Mouse (Mus musculus): Measurements from ENCODE around the gene Josd1. TPM values are rescaled to one million over a fixed set of nuclear protein-coding genes. Genes with fewer than 3 reads are reported as not detected.

Gene Josd1
- polyA plus RNA-seq, 1 experiment = not detected

GRCm38 (mm10) chr15:79670972-79671299 is 16.8 kb downstream of the Josd1 start:
- peaks cover 18% of the 10 kb centered on the region for H3K4me1 ChIP-seq (ENCODE audit: control insufficient read depth, insufficient read depth, low read length)
- under 1% methylated on average over 37 of the region's 37 CpGs for WGBS
- TF ChIP-seq CTCF (IDR thresholded peaks at IDR 0.05; ENCODE audit: insufficient read depth, low read depth, low read length) (no peak), POLR2A (IDR thresholded peaks at IDR 0.05; ENCODE audit: insufficient read depth, low read depth, low read length) (no peak)
- H3K27ac ChIP-seq (ENCODE audit: insufficient read depth, low read depth, low read length) = no peak overlapping the region; the same call in 1 of the 2 replicates
- peak overlapping the region; percentile 77 for H3K4me3 ChIP-seq (ENCODE audit: insufficient read depth, low read depth, low read length)

- H3K4me3 ChIP-seq (ENCODE audit: insufficient read depth, low read depth, low read length) = peak within 1 kb of the TSS; percentile 77
- H3K4me1 ChIP-seq (ENCODE audit: control insufficient read depth, insufficient read depth, low read length) = peaks cover 18% of the 10 kb centered on the region
- TF ChIP-seq CTCF (IDR thresholded peaks at IDR 0.05; ENCODE audit: insufficient read depth, low read depth, low read length) (peak; percentile 38; the same call in 1 of the 2 replicates), POLR2A (IDR thresholded peaks at IDR 0.05; ENCODE audit: insufficient read depth, low read depth, low read length) (0 out of 2 replicates have a peak, but pooled peaks have one; percentile 36)
- H3K27ac ChIP-seq (ENCODE audit: insufficient read depth, low read depth, low read length) = no peak within 1 kb of the TSS; the same call in 1 of the 2 replicates
- WGBS = 16% methylated on average over 33 of the region's 33 CpGs
Observed at GRCm38 (mm10) chr15:79670249-79670971, 17.3 kb downstream of the Josd1 start, which contains the start of gene Tomm22. TSS of gene Tomm22 (plus strand) at chr15:79670861.

- Histone ChIP-seq H3K4me3 (ENCODE audit: insufficient read depth, low read depth, low read length) (no peak overlapping the region), H3K27ac (ENCODE audit: insufficient read depth, low read depth, low read length) (no peak overlapping the region), H3K4me1 (ENCODE audit: control insufficient read depth, insufficient read depth, low read length) (peaks cover 18% of the 10 kb centered on the region)
- 64% methylated on average over 10 of the region's 10 CpGs for WGBS
- TF ChIP-seq POLR2A (IDR thresholded peaks at IDR 0.05; ENCODE audit: insufficient read depth, low read depth, low read length) = no peak
- TF ChIP-seq CTCF (IDR thresholded peaks at IDR 0.05; ENCODE audit: insufficient read depth, low read depth, low read length) = no peak
Observed at GRCm38 (mm10) chr15:79669195-79669594, 18.5 kb downstream of the Josd1 start.

- peaks cover 17% of the 10 kb centered on the region for H3K4me1 ChIP-seq (ENCODE audit: control insufficient read depth, insufficient read depth, low read length)
- TF ChIP-seq CTCF (IDR thresholded peaks at IDR 0.05; ENCODE audit: insufficient read depth, low read depth, low read length) = no peak
- no peak for TF ChIP-seq POLR2A (IDR thresholded peaks at IDR 0.05; ENCODE audit: insufficient read depth, low read depth, low read length)
- 92% methylated on average over 8 of the region's 8 CpGs for WGBS
- H3K27ac ChIP-seq (ENCODE audit: insufficient read depth, low read depth, low read length) = no peak overlapping the region
- H3K4me3 ChIP-seq (ENCODE audit: insufficient read depth, low read depth, low read length) = no peak overlapping the region
Observed at GRCm38 (mm10) chr15:79664666-79665065, 23.1 kb downstream of the Josd1 start.

GRCm38 (mm10) chr15:79661852-79662251 is 25.9 kb downstream of the Josd1 start:
- WGBS = 72% methylated on average over 4 of the region's 4 CpGs
- H3K27ac ChIP-seq (ENCODE audit: insufficient read depth, low read depth, low read length) = no peak overlapping the region
- TF ChIP-seq CTCF (IDR thresholded peaks at IDR 0.05; ENCODE audit: insufficient read depth, low read depth, low read length) = peak; percentile 40; the same call in 1 of the 2 replicates
- TF ChIP-seq POLR2A (IDR thresholded peaks at IDR 0.05; ENCODE audit: insufficient read depth, low read depth, low read length) = no peak
- peaks cover 15% of the 10 kb centered on the region for H3K4me1 ChIP-seq (ENCODE audit: control insufficient read depth, insufficient read depth, low read length)
- H3K4me3 ChIP-seq (ENCODE audit: insufficient read depth, low read depth, low read length) = no peak overlapping the region

- peak within 1 kb of the TSS; percentile 99 for H3K27ac ChIP-seq (ENCODE audit: insufficient read depth, low read depth, low read length)
- H3K4me1 ChIP-seq (ENCODE audit: control insufficient read depth, insufficient read depth, low read length) = peaks cover 14% of the 10 kb centered on the region
- peak within 1 kb of the TSS; percentile 69 for H3K4me3 ChIP-seq (ENCODE audit: insufficient read depth, low read depth, low read length)
- TF ChIP-seq POLR2A (IDR thresholded peaks at IDR 0.05; ENCODE audit: insufficient read depth, low read depth, low read length) (peak; percentile 84), CTCF (IDR thresholded peaks at IDR 0.05; ENCODE audit: insufficient read depth, low read depth, low read length) (no peak)
- 1% methylated on average over 55 of the region's 55 CpGs for WGBS
Observed at GRCm38 (mm10) chr15:79658531-79659375, 29.0 kb downstream of the Josd1 start, which contains the start of the genes Fam227a and Cby1. TSS of gene Fam227a (minus strand) at chr15:79658956. TSS of gene Cby1 (plus strand) at chr15:79659199.

GRCm38 (mm10) chr15:79657837-79658530 is 29.7 kb downstream of the Josd1 start:
- Histone ChIP-seq H3K4me3 (ENCODE audit: insufficient read depth, low read depth, low read length) (peak overlapping the region; percentile 69), H3K27ac (ENCODE audit: insufficient read depth, low read depth, low read length) (peak overlapping the region; percentile 99), H3K4me1 (ENCODE audit: control insufficient read depth, insufficient read depth, low read length) (peaks cover 14% of the 10 kb centered on the region)
- WGBS = 1% methylated on average over 16 of the region's 16 CpGs
- TF ChIP-seq POLR2A (IDR thresholded peaks at IDR 0.05; ENCODE audit: insufficient read depth, low read depth, low read length) (no peak), CTCF (IDR thresholded peaks at IDR 0.05; ENCODE audit: insufficient read depth, low read depth, low read length) (peak; percentile 29; the same call in 1 of the 2 replicates)

GRCm38 (mm10) chr15:79656451-79656850 is 31.3 kb downstream of the Josd1 start:
- TF ChIP-seq CTCF (IDR thresholded peaks at IDR 0.05; ENCODE audit: insufficient read depth, low read depth, low read length) = no peak
- TF ChIP-seq POLR2A (IDR thresholded peaks at IDR 0.05; ENCODE audit: insufficient read depth, low read depth, low read length) = no peak
- whole genome bisulfite sequencing = 37% methylated on average over 14 of the region's 14 CpGs
- Histone ChIP-seq H3K4me3 (ENCODE audit: insufficient read depth, low read depth, low read length) (0 out of 2 replicates have a peak overlapping the region, but pooled peaks have one; percentile 3), H3K4me1 (ENCODE audit: control insufficient read depth, insufficient read depth, low read length) (peaks cover 14% of the 10 kb centered on the region), H3K27ac (ENCODE audit: insufficient read depth, low read depth, low read length) (peak overlapping the region; percentile 91)

Measured in olfactory bulb, adult 2 months (tissue).